Mouse (Mus musculus) forebrain, embryonic 10.5 days (tissue): ENCODE results near the gene Ddb2. TPM values are rescaled to one million over a fixed set of nuclear protein-coding genes. Genes with fewer than 3 reads are reported as not detected.

Experiments used
- DNase-seq: peaks from one replicate; pipeline ENCODE4 v3.0.0-alpha.2; 2017; ENCODE audit warnings: low spot score; ENCODE audit errors: extremely low spot score
- H3K27ac ChIP-seq: fragments of 300-500 bp; sonication (generic); 2 replicates; pipeline ENCODE4 v1.5.1; 2016; ENCODE audit warnings: mild to moderate bottlenecking
- H3K27me3 ChIP-seq: fragments of 300-500 bp; sonication (generic); 2 replicates; pipeline ENCODE4 v1.6.1; 2016; ENCODE audit warnings: mild to moderate bottlenecking; ENCODE audit not compliant: poor library complexity, severe bottlenecking
- H3K36me3 ChIP-seq: fragments of 300-500 bp; sonication (generic); replicated peaks from 2 replicates; pipeline ENCODE4 v1.6.1; 2016; ENCODE audit warnings: mild to moderate bottlenecking, moderate library complexity
- H3K4me1 ChIP-seq: fragments of 300-500 bp; sonication (generic); 2 replicates; pipeline ENCODE4 v1.6.1; 2016
- H3K4me3 ChIP-seq: fragments of 300-500 bp; sonication (generic); 2 replicates; pipeline ENCODE4 v1.5.1; 2016; ENCODE audit warnings: mild to moderate bottlenecking, moderate library complexity
- H3K9me3 ChIP-seq: fragments of 300-500 bp; sonication (generic); 2 replicates; pipeline ENCODE4 v1.6.1; 2016; ENCODE audit warnings: mild to moderate bottlenecking, moderate library complexity
- WGBS: fragments of 180-500 bp; shearing (Covaris S2); methylation state at CpG from one replicate; pipeline ENCODE4 v1.1.7; 2016; 5-methylcytosine and 5-hydroxymethylcytosine counted together
- polyA plus RNA-seq: library from polyadenylated mRNA; unstranded; fragments of >200 nt; fragmentation: Nextera tagmentation; extraction: Ambion mirVana; gene quantifications from 2 replicates; pipeline ENCODE4 v1.2.1, GENCODE M21; 2016

Ddb2 gene
- polyA plus RNA-seq, 1 experiment from 2014 or later, result 10.6 TPM

DNA sequence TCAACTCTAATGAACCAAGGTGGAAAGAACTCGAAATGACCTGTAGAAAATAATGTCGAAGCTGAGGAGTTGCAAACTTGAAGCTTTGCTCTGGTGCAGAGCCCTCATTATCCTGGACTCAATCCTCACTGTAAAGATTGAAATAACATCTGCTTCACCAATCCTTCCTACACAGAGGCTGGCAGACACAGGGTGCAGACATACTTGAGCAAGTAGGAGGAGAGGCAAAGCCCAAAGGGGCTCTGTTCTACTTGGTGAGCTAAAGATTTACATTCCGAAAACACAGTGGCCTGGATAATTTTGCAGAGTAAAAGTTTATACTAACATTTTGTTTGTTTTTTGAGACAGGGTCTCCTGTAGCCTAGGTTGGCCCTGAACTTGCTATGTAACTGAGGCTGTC is 37.9 kb downstream of the Ddb2 start:
- Histone ChIP-seq H3K9me3 (no peaks in the 10 kb centered on the region), H3K27ac (no peak overlapping the region)
- 88% methylated on average over 3 of the region's 3 CpGs for WGBS

DNA sequence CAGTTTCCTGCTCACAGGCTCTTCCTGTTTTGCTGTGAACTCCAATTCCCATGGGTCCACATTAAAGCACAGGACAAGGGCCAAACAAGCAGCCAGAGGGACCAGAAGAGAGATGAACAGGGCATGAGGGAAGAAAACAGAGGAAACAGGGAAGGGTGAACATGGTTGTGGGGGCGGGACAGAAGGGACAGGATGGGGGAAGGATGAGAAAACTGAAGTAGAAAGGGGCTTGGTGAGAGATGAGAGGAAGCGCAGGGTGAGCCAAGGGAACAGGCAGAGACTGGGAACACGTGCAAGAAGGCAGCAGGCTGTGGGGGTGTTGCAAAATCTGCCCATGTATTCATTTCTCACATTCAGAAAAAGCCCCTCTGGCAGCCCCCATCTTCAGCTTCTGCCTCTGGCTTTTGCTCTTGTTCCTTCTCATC is 40.2 kb downstream of the Ddb2 start:
- Histone ChIP-seq H3K27ac (no peak overlapping the region), H3K4me3 (no peak overlapping the region), H3K9me3 (no peaks in the 10 kb centered on the region), H3K36me3 (no peaks in the 10 kb centered on the region), H3K4me1 (peaks cover 25% of the 10 kb centered on the region), H3K27me3 (peaks cover 23% of the 10 kb centered on the region; the same call in 1 of the 2 replicates)
- DNase-seq, result no peak
- 67% methylated on average over 3 of the region's 3 CpGs for WGBS

More for the DNA sequence above, 37.9 kb downstream of the Ddb2 start:
- Histone ChIP-seq H3K27me3 (peaks cover 17% of the 10 kb centered on the region; the same call in 1 of the 2 replicates), H3K36me3 (no peaks in the 10 kb centered on the region), H3K4me3 (no peak overlapping the region), H3K4me1 (peaks cover 37% of the 10 kb centered on the region)
- DNase-seq, result no peak

DNA sequence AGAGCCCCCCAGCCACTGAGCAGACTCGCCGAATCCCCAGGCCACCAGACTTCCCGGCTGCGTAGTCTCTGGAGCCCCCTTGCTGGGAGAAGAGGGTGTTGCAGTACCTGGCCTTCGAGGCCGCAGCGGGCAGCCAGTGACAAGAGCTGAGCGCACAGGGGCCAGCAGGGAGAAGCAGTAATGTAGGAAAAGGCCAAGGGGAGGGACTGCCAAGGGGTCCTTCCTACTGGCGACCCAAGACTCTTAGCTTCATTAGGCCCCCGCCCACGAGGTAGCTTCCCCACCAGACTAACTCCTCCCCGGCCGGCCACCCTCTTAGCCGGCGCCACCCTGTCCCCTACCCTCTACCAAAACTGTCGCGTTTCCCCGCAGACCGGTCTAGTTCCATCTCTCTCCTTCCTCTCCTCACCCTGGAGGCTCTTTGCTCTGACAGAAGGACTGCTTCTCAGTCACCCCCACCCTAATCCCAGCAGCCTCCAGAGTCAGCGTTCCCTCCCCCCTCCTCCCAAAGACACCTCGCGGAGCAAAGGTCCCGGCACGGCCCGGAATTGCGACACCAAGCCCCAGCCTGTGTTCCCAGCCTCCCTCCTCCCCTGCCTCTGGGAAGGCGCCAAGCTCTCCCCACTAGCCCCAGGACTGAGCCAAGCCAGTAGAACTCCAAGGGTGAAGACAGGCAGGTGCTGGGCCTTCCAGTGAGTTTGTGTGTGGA is 42.0 kb downstream of the Ddb2 start:
- H3K4me1 ChIP-seq, result peaks cover 23% of the 10 kb centered on the region
- peak; percentile 67 for DNase-seq
- H3K9me3 ChIP-seq, result no peaks in the 10 kb centered on the region
- peaks cover 23% of the 10 kb centered on the region; the same call in 1 of the 2 replicates for H3K27me3 ChIP-seq
- 1% methylated on average over 27 of the region's 27 CpGs for WGBS
- H3K4me3 ChIP-seq, result peak overlapping the region; percentile 51
- H3K27ac ChIP-seq, result peak overlapping the region; percentile 82
- no peaks in the 10 kb centered on the region for H3K36me3 ChIP-seq

DNA sequence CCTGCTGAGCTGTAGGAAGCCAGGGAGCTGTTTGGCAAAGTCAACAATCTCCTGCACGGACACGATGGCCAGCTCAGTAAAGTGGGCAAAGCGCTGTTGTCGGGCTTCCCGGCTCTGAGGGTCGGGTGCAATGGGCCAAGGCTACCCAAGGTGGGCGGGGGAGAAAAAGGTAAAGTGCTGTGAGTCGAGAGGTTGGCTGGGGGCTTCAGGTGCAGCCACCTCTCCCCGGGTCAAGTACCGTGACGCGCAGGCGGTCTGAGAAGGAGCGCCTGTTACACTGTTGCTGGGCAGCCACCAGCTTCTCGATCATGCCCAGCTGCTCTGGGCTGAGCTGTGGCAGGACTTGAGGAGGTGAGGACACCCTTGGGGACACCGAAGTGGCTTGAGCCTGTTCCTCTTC is 46.3 kb downstream of the Ddb2 start:
- DNase-seq, result no peak
- Histone ChIP-seq H3K27ac (no peak overlapping the region), H3K4me3 (no peak overlapping the region), H3K27me3 (peaks cover 18% of the 10 kb centered on the region; the same call in 1 of the 2 replicates), H3K4me1 (peaks cover 18% of the 10 kb centered on the region), H3K36me3 (no peaks in the 10 kb centered on the region), H3K9me3 (no peaks in the 10 kb centered on the region)
- 92% methylated on average over 16 of the region's 16 CpGs for WGBS

DNA sequence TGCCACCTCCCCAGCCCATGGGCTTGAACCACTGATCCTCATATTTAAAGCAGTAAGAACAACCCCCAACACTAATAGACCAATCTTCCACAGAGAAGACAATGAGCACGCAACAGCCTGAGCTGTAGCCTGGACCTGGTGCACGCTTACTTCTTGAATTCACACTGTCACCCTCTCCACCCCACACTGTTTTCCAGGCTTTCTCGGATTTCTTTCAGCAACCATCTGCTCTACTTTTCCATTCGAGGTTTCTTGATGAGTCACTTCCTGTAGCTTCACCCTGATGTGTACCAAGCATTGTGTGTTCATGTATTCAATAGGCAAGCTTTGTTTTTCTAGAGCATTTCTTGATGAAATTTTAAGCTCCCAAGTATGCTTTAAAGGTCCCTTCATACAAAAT is 49.4 kb downstream of the Ddb2 start:
- peaks cover 18% of the 10 kb centered on the region for H3K4me1 ChIP-seq
- H3K27ac ChIP-seq, result no peak overlapping the region
- no peaks in the 10 kb centered on the region for H3K9me3 ChIP-seq
- no peak overlapping the region for H3K4me3 ChIP-seq
- WGBS, result 84% methylated on average over 4 of the region's 4 CpGs
- no peak for DNase-seq
- H3K27me3 ChIP-seq, result no peaks in the 10 kb centered on the region
- no peaks in the 10 kb centered on the region for H3K36me3 ChIP-seq

DNA sequence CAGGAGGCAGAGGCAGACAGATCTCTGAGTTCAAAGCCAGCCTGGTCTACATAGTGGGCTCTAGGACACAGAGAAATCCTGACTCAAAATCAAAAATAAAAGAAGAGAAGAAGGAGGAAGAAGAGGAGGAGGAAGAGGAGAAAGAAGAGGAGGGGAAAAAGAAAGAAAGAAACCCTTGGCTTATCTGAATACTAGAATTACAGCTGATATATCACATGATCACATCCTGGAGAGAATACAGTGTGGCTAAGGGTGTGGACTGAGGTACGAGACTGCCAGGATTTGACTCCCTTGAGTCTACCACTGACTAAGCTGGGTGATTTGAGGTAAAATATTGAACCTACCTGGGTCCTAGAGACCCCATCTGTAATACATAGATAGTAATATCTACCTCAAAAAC is 50.6 kb downstream of the Ddb2 start:
- Histone ChIP-seq H3K9me3 (no peaks in the 10 kb centered on the region), H3K27ac (no peak overlapping the region), H3K36me3 (no peaks in the 10 kb centered on the region), H3K4me1 (peaks cover 26% of the 10 kb centered on the region), H3K27me3 (peaks cover 9% of the 10 kb centered on the region; the same call in 1 of the 2 replicates), H3K4me3 (no peak overlapping the region)
- DNase-seq, result no peak
- whole genome bisulfite sequencing, result 91% methylated on average over 1 of the region's 1 CpGs

DNA sequence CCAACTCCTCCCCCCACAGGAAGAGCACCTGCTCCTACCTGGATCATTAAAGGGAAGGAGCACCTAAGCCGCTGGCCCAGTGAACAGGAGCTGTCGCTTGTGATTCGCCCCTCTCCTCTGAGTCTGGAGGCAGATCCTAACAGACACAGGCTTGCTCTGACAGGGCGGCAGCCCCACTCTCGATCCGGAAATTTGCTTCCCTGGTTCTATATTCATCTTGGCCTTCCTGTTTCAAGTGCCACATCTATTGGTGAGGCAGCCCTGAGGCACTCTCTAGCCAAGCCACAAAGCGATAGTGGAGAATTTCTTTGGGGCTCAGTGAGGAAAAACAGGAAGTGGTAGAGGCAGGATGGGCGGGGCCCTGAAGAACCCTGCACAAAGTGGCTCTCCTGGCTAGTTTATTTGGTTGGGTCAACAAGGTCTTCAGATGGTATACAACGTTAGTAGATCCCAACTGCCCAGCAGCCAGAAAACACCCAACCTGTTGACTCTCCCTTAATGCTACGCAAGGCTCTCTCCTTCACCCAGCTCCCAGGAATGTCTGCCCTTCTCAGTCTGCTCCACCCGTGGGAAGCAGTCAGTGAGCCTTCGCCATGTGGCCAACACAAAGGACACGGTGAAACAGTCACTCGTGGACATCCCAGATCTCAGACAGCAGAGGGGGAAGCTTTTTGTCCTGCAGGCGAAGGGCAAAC is 52.9 kb downstream of the Ddb2 start, which contains the start of gene Madd:
Gene Madd, minus strand, starts transcription at position 127 of the 695 bp plus-strand sequence.
- H3K27me3 ChIP-seq, result peaks cover 9% of the 10 kb centered on the region; the same call in 1 of the 2 replicates

DNA sequence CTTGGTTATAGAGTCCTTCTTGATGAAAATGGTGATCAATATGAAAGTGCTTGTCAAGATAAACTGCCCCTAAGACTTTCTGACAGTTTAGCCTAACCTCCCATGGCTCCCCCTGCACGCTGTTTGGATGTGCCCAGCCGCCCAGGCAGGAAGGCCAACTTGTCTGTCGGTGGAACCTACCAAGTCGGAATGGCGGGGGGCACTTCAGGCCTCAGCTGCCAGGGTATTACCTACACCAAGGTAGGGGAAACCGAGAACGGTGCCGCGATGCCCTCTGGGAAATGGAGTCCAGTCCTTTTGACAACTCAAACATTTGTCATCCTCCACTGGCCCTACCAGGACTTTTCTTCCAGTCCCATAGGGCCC is 53.7 kb downstream of the Ddb2 start:
- H3K9me3 ChIP-seq, result no peaks in the 10 kb centered on the region
- WGBS, result under 1% methylated on average over 9 of the region's 9 CpGs

More for the DNA sequence above, 52.9 kb downstream of the Ddb2 start, which contains the start of gene Madd:
- WGBS, result 66% methylated on average over 15 of the region's 15 CpGs
- Histone ChIP-seq H3K9me3 (no peaks in the 10 kb centered on the region), H3K27ac (peak within 1 kb of the TSS; percentile 88), H3K4me1 (peaks cover 44% of the 10 kb centered on the region), H3K4me3 (peak within 1 kb of the TSS; percentile 89), H3K36me3 (no peaks in the 10 kb centered on the region)
- no peak for DNase-seq

DNA sequence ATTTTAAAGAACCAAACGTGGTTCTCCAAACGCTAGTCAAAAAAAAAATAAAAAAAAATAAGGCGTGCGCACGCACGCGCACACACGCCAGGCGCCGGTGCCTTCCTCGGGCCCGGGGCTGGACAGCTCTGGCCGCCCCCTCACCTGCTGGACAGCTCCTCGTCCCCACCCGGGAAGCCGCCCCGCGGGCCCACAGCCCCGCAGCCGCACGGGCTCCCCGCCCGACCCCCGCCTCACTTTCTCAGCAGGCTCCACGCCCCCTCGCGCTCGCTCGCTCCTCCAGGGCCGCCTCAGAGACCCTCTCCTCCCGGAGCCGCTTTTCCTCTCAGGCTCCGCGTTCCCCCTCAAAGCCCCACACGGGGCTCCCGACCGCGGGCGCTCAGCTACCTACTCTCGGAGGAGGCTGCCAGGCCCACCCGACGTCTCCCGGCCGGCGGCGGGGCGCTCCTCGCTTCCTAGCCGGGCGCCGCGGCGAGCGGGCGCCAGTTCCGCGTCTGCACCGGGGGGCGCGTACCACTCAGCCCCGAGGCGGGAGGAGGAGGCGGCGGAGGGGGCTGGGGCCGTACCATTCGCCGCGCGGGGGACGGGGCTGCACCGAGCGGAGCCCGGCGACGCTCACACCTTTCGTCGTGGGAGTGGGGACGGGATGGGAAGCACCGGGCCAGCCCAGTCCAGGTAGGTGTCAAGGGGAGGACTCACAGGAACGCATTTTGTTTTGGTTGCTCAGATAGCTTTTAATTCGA is 54.2 kb downstream of the Ddb2 start:
- Histone ChIP-seq H3K27me3 (peaks cover 9% of the 10 kb centered on the region; the same call in 1 of the 2 replicates), H3K4me3 (peak overlapping the region; percentile 89), H3K36me3 (peaks cover 9% of the 10 kb centered on the region), H3K9me3 (no peaks in the 10 kb centered on the region), H3K27ac (peak overlapping the region; percentile 88), H3K4me1 (peaks cover 44% of the 10 kb centered on the region)
- DNase-seq, result peak; percentile 81
- WGBS, result under 1% methylated on average over 81 of the region's 81 CpGs

More for the DNA sequence above, 53.7 kb downstream of the Ddb2 start:
- Histone ChIP-seq H3K36me3 (peaks cover 4% of the 10 kb centered on the region), H3K27me3 (peaks cover 9% of the 10 kb centered on the region; the same call in 1 of the 2 replicates), H3K27ac (peak overlapping the region; percentile 88), H3K4me1 (peaks cover 44% of the 10 kb centered on the region), H3K4me3 (peak overlapping the region; percentile 89)
- DNase-seq, result peak; percentile 95

DNA sequence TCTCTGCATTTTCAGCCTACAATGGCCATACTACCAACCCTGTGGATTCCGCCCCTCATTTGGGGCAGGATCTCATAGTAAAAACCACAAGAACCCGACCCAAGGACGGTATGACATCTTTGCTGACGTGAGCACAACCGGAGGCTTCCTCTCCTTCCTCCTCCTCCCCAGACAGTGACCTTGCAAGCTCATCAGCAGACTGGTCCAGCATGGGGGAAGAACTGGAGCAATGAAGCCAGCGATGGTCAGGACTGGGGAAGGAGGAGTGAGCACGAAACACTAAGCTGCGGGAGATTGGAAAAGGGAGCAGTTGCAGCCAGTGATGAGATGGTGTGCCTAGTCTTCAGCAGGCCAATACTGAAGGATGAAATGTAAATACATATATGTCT is 54.8 kb downstream of the Ddb2 start:
- DNase-seq, result no peak
- H3K27ac ChIP-seq, result peak overlapping the region; percentile 88; the same call in 1 of the 2 replicates
- H3K36me3 ChIP-seq, result peaks cover 10% of the 10 kb centered on the region
- H3K4me3 ChIP-seq, result peak overlapping the region; percentile 89
- H3K4me1 ChIP-seq, result peaks cover 44% of the 10 kb centered on the region
- H3K27me3 ChIP-seq, result peaks cover 9% of the 10 kb centered on the region; the same call in 1 of the 2 replicates
- 10% methylated on average over 8 of the region's 8 CpGs for WGBS
- no peaks in the 10 kb centered on the region for H3K9me3 ChIP-seq

DNA sequence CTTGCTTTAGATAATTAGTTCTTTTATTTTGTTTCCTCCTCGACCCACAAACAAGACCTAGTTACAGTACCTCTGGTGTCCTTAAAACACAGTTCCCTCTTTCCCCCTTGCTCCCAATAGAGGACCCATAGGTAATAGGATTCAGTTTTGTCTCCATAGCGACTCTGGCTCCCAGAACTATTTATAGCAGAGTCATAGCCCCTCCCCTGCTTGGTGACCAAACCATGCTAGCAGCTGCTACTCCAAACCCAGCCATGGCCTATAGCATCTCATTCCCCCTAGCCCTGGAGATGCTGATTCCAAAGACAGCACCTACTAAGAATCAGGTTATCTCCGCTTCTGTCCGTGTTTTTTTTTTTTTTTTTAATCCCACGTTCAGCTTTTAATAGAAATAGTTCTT is 56.1 kb downstream of the Ddb2 start:
- no peak overlapping the region for H3K27ac ChIP-seq
- 76% methylated on average over 5 of the region's 5 CpGs for WGBS

DNA sequence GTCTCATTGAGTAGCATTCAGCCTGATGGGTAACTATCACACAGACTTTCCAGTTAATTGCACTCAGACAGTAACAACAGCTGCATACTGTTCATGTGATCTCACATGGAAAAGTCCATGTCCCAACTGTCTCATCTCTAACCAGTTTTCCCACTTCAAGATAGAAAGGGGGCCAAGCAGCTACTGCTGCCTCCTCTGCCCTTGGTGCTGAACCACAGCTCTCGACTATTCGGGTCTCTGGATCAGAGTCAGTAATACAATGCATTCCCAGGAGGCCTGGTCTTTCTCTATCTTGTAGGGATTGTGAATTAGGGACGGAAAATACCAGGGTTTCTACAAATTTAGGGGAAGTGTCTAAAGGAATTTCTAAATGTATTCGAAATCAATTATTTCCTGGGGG is 57.0 kb downstream of the Ddb2 start:
- no peak overlapping the region for H3K27ac ChIP-seq
- peaks cover 32% of the 10 kb centered on the region for H3K36me3 ChIP-seq
- H3K4me3 ChIP-seq, result no peak overlapping the region
- H3K4me1 ChIP-seq, result peaks cover 44% of the 10 kb centered on the region
- WGBS, result 46% methylated on average over 4 of the region's 4 CpGs
- H3K27me3 ChIP-seq, result peaks cover 9% of the 10 kb centered on the region; the same call in 1 of the 2 replicates
- DNase-seq, result no peak
- no peaks in the 10 kb centered on the region for H3K9me3 ChIP-seq

More for the DNA sequence above, 56.1 kb downstream of the Ddb2 start:
- Histone ChIP-seq H3K9me3 (no peaks in the 10 kb centered on the region), H3K4me3 (no peak overlapping the region), H3K27me3 (peaks cover 9% of the 10 kb centered on the region; the same call in 1 of the 2 replicates), H3K36me3 (peaks cover 23% of the 10 kb centered on the region), H3K4me1 (peaks cover 44% of the 10 kb centered on the region)
- no peak for DNase-seq
